Mouse (Mus musculus): Measurements from ENCODE around the gene Vmn2r105. TPM values are rescaled to one million over a fixed set of nuclear protein-coding genes. Genes with fewer than 3 reads are reported as not detected.

Vmn2r105 gene
- not detected in 2 replicates for polyA plus RNA-seq (2012)

DNA sequence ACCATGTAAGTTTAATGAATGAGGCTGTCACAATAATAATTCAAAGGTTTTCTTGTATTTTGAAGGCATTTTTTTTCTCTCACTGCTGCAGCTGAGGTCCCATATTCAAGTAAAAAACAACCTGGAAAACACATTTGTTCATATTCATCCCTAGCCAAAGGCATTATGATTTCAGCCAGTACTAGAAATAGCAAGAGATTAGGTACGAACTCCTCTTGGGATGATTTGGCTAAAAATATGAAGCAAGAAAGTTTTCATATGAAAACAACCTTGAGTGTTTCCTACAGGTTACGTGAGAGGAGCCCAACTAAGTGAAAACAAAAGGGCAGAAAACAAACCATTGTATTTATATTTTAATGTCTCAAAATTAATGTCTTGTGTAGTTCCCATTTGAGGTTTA, at the start of gene Vmn2r105:
Gene Vmn2r105 (minus strand): TSS at position 101 of the 400 bp plus-strand sequence.
- Histone ChIP-seq H3K4me1 (ENCODE audit: control insufficient read depth) (no peaks in the 10 kb centered on the region), H3K4me3 (replicated peaks) (no peak within 1 kb of the TSS), H3K9me3 (ENCODE audit: control insufficient read depth, low read length) (no peaks in the 10 kb centered on the region), H3K27me3 (ENCODE audit: control insufficient read depth) (no peaks in the 10 kb centered on the region), H3K36me3 (ENCODE audit: control insufficient read depth) (no peaks in the 10 kb centered on the region)
- TF ChIP-seq TAL1 (IDR thresholded peaks at IDR 0.05; ENCODE audit: low read length) (no peak), GATA1 (IDR thresholded peaks at IDR 0.05; ENCODE audit: low read length) (no peak)

DNA sequence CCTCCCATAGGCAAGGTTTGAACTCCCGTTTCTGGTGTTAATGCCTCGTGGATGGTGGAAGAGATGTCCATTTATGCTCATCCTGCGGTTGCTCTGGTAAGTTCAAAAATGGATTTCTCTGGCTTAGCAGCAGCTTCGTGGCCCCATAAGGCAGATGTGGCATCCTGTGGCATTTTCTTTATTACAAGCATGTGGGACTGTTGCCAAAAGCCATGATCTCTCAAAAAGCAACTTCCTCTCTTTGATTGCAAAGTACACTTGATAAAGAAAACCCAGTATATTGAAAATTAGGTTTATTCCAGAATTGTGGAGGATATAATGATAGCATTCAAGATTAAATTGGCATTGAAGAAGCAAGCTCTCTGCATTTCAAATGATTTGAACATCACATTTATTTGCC, 20.7 kb upstream of the Vmn2r105 start:
- no peak overlapping the region for H3K4me3 ChIP-seq (replicated peaks)
- 0 out of 2 replicates have a peak, but pooled peaks cover 2% of the 10 kb centered on the region for H3K9me3 ChIP-seq (ENCODE audit: control insufficient read depth, low read length)
- H3K36me3 ChIP-seq (ENCODE audit: control insufficient read depth) = no peaks in the 10 kb centered on the region
- H3K4me1 ChIP-seq (ENCODE audit: control insufficient read depth) = no peaks in the 10 kb centered on the region
- H3K27me3 ChIP-seq (ENCODE audit: control insufficient read depth) = no peaks in the 10 kb centered on the region
- TF ChIP-seq TAL1 (IDR thresholded peaks at IDR 0.05; ENCODE audit: low read length) = no peak
- TF ChIP-seq GATA1 (IDR thresholded peaks at IDR 0.05; ENCODE audit: low read length) = no peak

DNA sequence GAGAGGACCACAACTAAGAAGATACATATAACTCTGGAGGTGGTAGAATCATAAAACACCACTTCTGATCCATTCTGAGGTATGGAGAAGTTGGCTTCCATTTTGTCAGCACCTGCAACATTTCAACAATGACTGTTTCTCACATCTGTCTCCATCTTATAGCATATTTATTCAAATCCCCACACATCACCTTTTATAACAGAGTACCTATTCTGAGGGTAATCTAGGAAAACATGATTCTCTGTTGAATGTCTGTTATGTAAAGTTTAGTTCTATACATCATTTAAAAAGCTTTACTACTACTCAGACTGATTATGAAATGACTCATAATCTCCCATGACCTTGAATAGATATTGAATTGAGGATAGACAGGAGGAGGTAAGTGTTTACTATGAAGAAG, 51.9 kb downstream of the Vmn2r105 start, which contains the start of gene Fpr-rs6:
Gene Fpr-rs6 (minus strand): TSS at position 101 of the 400 bp plus-strand sequence.
- no peaks in the 10 kb centered on the region; the same call in 1 of the 2 replicates for H3K9me3 ChIP-seq (ENCODE audit: control insufficient read depth, low read length)
- H3K4me3 ChIP-seq (replicated peaks) = no peak within 1 kb of the TSS
- no peak for TF ChIP-seq GATA1 (IDR thresholded peaks at IDR 0.05; ENCODE audit: low read length)
- no peak for TF ChIP-seq TAL1 (IDR thresholded peaks at IDR 0.05; ENCODE audit: low read length)
- H3K27me3 ChIP-seq (ENCODE audit: control insufficient read depth) = no peaks in the 10 kb centered on the region
- H3K4me1 ChIP-seq (ENCODE audit: control insufficient read depth) = no peaks in the 10 kb centered on the region
- no peaks in the 10 kb centered on the region for H3K36me3 ChIP-seq (ENCODE audit: control insufficient read depth)

Other genes with a start within 250 kb of the Vmn2r105 start
- gene Vmn2r104, start 186.7 kb downstream of the Vmn2r105 start, polyA plus RNA-seq (2012) = not detected in 2 replicates
- not detected in 2 replicates for gene Fpr-rs7, start 120.8 kb downstream of the Vmn2r105 start, polyA plus RNA-seq (2012)
- not detected in 2 replicates for gene Fpr-rs6, start 52.0 kb downstream of the Vmn2r105 start, polyA plus RNA-seq (2012)
- not detected in 2 replicates for gene Vmn2r106, start 50.5 kb upstream of the Vmn2r105 start, polyA plus RNA-seq (2012)
- not detected in 2 replicates for gene Vmn2r107, start 110.2 kb upstream of the Vmn2r105 start, polyA plus RNA-seq (2012)
- not detected in 2 replicates for gene Vmn1r224, start 179.1 kb upstream of the Vmn2r105 start, polyA plus RNA-seq (2012)
- not detected in 2 replicates for gene Vmn2r108, start 246.3 kb upstream of the Vmn2r105 start, polyA plus RNA-seq (2012)

All from erythroblast, embryonic 14.5 days (primary cell).